Mouse (Mus musculus): Measurements from ENCODE around the gene Rprd2.

GRCm38 (mm10) chr3:95798756-95799155, 19.9 kb downstream of the Rprd2 start:
- TF ChIP-seq BHLHE40 (IDR thresholded peaks at IDR 0.05; ENCODE audit: low read depth, low read length), result no peak
- TF ChIP-seq HCFC1 (IDR thresholded peaks at IDR 0.05; ENCODE audit: low read depth, low read length), result no peak
- TF ChIP-seq NRF1 (IDR thresholded peaks at IDR 0.05; ENCODE audit: low read depth, low read length), result no peak
- no peak for TF ChIP-seq TCF12 (IDR thresholded peaks at IDR 0.05; ENCODE audit: low read depth, low read length)
- TF ChIP-seq EP300 (IDR thresholded peaks at IDR 0.05; ENCODE audit: low read length), result no peak
- TF ChIP-seq CTCF (conservative IDR thresholded peaks at IDR 0.05 in 1 of 2, IDR thresholded peaks at IDR 0.05 in 1 of 2; ENCODE audit: low read depth in 2 of 2, low read length in 2 of 2), result no peak
- TF ChIP-seq PAX5 (IDR thresholded peaks at IDR 0.05; ENCODE audit: low read length), result no peak
- no peak for TF ChIP-seq JUND (conservative IDR thresholded peaks at IDR 0.05; ENCODE audit: low read depth, low read length)
- no peak for TF ChIP-seq UBTF (IDR thresholded peaks at IDR 0.05; ENCODE audit: low read depth, low read length)
- no peak for TF ChIP-seq POLR2A (IDR thresholded peaks at IDR 0.05; ENCODE audit: low read depth, low read length)

All from CH12.LX (cell line).